Mouse (Mus musculus) kidney, embryonic 16.5 days (tissue): ENCODE data around the gene Rplp0. TPM values are rescaled to one million over a fixed set of nuclear protein-coding genes. Genes with fewer than 3 reads are reported as not detected.

Source experiments
- ATAC-seq: fragments of 200-750 bp; cut with Nextera tagmentation; 2 replicates; pipeline ENCODE4 v1.8.0; 2017; ENCODE audit warnings: moderate TSS enrichment; ENCODE audit not compliant: low FRiP score, low TSS enrichment
- H3K27ac ChIP-seq: fragments of 300-500 bp; sonication (generic); 2 replicates; pipeline ENCODE4 v1.5.1; 2014; ENCODE audit warnings: low read length
- H3K27me3 ChIP-seq: fragments of 300-500 bp; sonication (generic); 2 replicates; pipeline ENCODE4 v1.6.1; 2014; ENCODE audit warnings: low read length, control low read depth, mixed read lengths; ENCODE audit not compliant: insufficient read depth
- H3K36me3 ChIP-seq: fragments of 300-500 bp; sonication (generic); 2 replicates; pipeline ENCODE4 v1.6.1; 2014; ENCODE audit warnings: low read length, control low read depth, mixed read lengths; ENCODE audit not compliant: insufficient read depth
- H3K4me1 ChIP-seq: fragments of 300-500 bp; sonication (generic); 2 replicates; pipeline ENCODE4 v1.6.1; 2014; ENCODE audit warnings: low read length, control low read depth, mixed read lengths; ENCODE audit not compliant: insufficient read depth
- H3K4me2 ChIP-seq: fragments of 300-500 bp; sonication (generic); replicated peaks from 2 replicates; pipeline ENCODE4 v1.6.1; 2014; ENCODE audit warnings: low read depth, low read length
- H3K4me3 ChIP-seq: fragments of 300-500 bp; sonication (generic); 2 replicates; pipeline ENCODE4 v1.5.1; 2014; ENCODE audit warnings: mild to moderate bottlenecking, low read length
- H3K9ac ChIP-seq: fragments of 300-500 bp; sonication (generic); replicated peaks from 2 replicates; pipeline ENCODE4 v1.6.1; 2014; ENCODE audit warnings: low read length
- H3K9me3 ChIP-seq: fragments of 300-500 bp; sonication (generic); 2 replicates; pipeline ENCODE4 v1.6.1; 2016; ENCODE audit warnings: low read length, control low read depth
- WGBS: fragments of 180-500 bp; shearing (Covaris S2); extraction: QIAGEN DNeasy Blood & Tissue Kit; methylation state at CpG from one replicate; pipeline ENCODE4 v1.1.7; 2014; 5-methylcytosine and 5-hydroxymethylcytosine counted together
- polyA plus RNA-seq: library from polyadenylated mRNA; unstranded; fragments of >200 nt; fragmentation: Nextera tagmentation; extraction: Ambion mirVana; gene quantifications from 2 replicates; pipeline ENCODE4 v1.2.1, GENCODE M21; 2015

The Rplp0 gene
- 1,527 and 1,553 TPM in 2 replicates for polyA plus RNA-seq

DNA sequence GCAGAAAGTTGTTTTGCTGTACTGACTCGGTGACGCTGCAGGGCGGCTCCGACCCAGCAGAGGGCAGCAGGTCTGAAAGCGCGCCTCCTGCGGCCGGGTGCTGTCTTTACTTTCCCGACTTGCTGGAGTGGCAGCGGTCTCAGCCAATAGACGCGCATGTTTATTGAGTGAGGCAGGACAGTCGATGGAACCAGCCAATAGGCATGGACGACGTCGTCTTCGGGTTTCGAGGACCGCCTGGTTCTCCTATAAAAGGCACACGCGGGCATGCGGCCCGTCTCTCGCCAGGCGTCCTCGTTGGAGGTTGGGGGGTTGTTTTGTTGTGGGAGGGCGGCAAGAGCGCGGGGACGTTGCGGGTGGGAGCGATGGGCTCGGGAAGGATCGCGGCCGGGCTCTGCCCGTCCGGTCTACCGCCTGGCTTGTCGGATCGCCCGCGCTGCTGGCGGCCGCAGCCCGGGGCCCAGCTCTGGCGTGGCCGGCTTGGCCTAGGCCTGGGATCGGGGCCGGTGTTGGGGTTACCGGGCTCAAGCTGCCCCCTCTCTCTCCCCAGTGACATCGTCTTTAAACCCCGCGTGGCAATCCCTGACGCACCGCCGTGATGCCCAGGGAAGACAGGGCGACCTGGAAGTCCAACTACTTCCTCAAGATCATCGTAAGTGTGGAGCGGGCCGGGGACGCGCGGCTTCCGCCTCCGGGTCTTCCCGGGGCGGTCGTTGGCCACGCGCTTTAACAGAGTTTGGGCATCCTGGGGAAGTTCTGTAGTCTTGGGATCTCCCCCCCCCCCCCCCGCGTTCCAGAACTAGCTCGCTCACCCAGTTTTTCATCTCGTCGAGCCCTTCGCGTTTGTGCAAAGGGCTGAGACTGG lies at the start of gene Rplp0:
Rplp0 (plus strand) TSS at position 231 of the 865 bp plus-strand sequence.
- ATAC-seq = peak; percentile 99
- peaks cover 37% of the 10 kb centered on the region for H3K4me1 ChIP-seq
- no peaks in the 10 kb centered on the region for H3K9me3 ChIP-seq
- under 1% methylated on average over 75 of the region's 78 CpGs for WGBS
- H3K4me3 ChIP-seq = peak within 1 kb of the TSS; percentile 69
- H3K36me3 ChIP-seq = peaks cover 37% of the 10 kb centered on the region
- peak within 1 kb of the TSS; percentile 95 for H3K4me2 ChIP-seq
- H3K27me3 ChIP-seq = no peaks in the 10 kb centered on the region
- peak within 1 kb of the TSS; percentile 59 for H3K27ac ChIP-seq
- H3K9ac ChIP-seq = peak within 1 kb of the TSS; percentile 96

DNA sequence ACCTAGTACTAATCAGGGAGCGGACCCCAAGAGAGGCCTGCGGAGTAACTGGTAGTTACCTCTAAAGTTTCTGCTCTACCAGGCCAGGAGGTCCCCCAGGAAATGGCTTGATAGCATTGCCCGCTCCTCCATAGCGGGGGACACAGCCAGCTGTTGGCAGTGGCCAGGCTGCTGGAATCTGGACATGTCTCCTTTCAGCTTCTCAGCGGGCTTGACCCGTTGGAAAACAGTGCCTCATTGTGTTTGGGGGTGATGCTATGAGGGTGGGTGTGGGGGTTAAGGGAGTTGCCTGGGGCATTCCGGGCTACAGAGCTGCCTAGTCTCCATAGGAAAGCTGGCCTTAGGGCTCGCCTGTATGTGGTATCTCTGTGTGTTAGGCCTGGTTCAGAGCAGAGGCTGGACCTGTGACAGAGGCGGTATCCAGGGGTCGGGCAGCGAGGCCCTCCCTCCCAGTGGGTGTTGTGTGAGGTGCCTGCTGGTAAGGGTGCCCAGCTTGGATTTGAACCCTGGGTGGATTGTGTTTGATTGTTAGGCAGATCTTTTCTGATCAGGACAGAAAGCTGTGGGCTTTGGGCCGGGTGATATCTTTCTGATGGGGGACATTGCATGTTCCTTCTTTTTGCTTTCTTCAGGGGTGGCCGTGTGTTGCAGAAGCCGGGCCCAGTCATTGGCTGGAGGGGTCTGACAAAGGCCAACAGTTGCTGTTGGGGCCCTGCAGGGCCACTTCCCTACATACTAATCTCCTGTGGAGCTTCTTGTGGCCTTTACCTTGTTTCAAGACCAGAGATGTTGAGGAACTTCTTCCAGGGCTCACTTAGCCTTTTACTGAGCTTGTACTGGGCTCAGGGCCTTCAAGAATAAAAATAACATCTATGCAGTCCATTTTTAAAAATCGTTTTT lies 49.2 kb upstream of the Rplp0 start:
- no peak for ATAC-seq
- H3K4me2 ChIP-seq = peak overlapping the region; percentile 92
- no peaks in the 10 kb centered on the region for H3K27me3 ChIP-seq
- peak overlapping the region; percentile 23 for H3K9ac ChIP-seq
- H3K4me1 ChIP-seq = peaks cover 47% of the 10 kb centered on the region
- H3K4me3 ChIP-seq = peak overlapping the region; percentile 90
- no peaks in the 10 kb centered on the region for H3K9me3 ChIP-seq
- peak overlapping the region; percentile 89 for H3K27ac ChIP-seq
- 69% methylated on average over 15 of the region's 15 CpGs for WGBS
- H3K36me3 ChIP-seq = no peaks in the 10 kb centered on the region

DNA sequence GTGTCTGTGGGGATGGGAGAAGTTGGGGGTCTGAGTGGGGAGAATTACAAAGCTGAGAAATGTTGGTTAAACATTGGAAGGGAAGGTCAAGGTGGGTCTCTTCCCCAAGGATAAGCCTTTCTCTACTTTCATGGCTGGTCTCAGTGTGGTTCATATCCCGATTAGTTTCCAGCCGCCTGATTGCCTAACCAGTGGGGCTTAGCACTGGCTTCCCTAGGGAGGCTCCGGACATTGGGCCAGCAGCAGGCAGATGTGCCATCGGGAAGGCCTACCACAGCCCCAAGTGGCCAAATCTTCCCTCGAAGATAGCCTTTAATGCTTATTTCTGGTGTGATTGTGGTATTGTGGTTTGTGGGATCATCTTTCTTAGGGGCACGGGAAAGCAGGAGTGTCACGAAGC lies 46.9 kb upstream of the Rplp0 start:
- no peak for ATAC-seq
- no peak overlapping the region for H3K4me2 ChIP-seq
- peaks cover 57% of the 10 kb centered on the region for H3K4me1 ChIP-seq
- no peak overlapping the region for H3K27ac ChIP-seq
- H3K9me3 ChIP-seq = no peaks in the 10 kb centered on the region
- no peaks in the 10 kb centered on the region; the same call in 1 of the 2 replicates for H3K36me3 ChIP-seq
- H3K4me3 ChIP-seq = no peak overlapping the region
- 95% methylated on average over 7 of the region's 7 CpGs for WGBS
- H3K27me3 ChIP-seq = no peaks in the 10 kb centered on the region
- H3K9ac ChIP-seq = no peak overlapping the region

DNA sequence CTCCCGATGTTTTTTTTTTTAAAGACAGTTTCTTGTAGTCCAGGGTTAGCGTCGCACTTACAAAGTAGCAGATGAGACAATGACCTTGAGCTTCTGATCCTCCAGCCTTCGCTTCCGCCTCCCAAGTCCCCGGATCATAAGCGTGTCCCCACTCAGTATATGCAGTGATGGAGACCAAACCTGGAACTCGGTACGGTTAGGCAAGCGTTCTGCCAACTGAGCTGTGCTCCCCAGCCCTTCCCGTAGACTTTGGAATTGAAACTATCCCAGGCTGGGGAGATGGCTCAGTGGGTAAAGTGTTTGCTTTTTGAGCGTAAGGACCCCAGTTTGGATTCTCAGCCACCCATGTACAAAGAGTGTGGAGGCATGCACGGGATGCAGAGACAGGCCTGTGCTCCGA lies 46.0 kb upstream of the Rplp0 start:
- no peaks in the 10 kb centered on the region; the same call in 1 of the 2 replicates for H3K36me3 ChIP-seq
- no peaks in the 10 kb centered on the region for H3K27me3 ChIP-seq
- peaks cover 52% of the 10 kb centered on the region for H3K4me1 ChIP-seq
- H3K4me3 ChIP-seq = no peak overlapping the region
- no peak overlapping the region for H3K9ac ChIP-seq
- no peak overlapping the region for H3K27ac ChIP-seq
- no peak overlapping the region for H3K4me2 ChIP-seq
- 94% methylated on average over 14 of the region's 14 CpGs for WGBS
- no peak for ATAC-seq
- H3K9me3 ChIP-seq = no peaks in the 10 kb centered on the region

DNA sequence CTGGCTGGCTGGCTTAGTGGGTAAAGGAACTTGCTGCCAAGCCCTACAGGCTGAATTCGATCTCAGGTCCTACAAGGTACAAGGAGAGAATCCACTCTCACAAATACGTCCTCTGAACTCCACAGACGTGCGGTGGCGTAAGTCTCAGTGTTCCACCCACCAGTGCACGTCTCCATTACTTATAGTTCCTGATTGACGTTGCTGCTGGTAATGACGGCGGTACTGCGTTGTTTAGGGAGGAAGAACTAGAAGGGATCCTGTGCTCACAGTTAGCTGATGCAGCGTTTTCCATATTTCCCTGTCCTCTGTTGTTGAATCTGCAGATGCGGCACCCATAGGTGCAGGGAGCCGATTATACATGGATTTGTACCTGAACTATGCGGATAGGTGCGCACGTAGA lies 45.5 kb upstream of the Rplp0 start:
- Histone ChIP-seq H3K27me3 (no peaks in the 10 kb centered on the region), H3K9me3 (no peaks in the 10 kb centered on the region), H3K9ac (no peak overlapping the region), H3K4me3 (no peak overlapping the region), H3K36me3 (no peaks in the 10 kb centered on the region; the same call in 1 of the 2 replicates), H3K4me2 (no peak overlapping the region), H3K4me1 (peaks cover 47% of the 10 kb centered on the region), H3K27ac (no peak overlapping the region)
- WGBS = 91% methylated on average over 16 of the region's 16 CpGs
- ATAC-seq = no peak

DNA sequence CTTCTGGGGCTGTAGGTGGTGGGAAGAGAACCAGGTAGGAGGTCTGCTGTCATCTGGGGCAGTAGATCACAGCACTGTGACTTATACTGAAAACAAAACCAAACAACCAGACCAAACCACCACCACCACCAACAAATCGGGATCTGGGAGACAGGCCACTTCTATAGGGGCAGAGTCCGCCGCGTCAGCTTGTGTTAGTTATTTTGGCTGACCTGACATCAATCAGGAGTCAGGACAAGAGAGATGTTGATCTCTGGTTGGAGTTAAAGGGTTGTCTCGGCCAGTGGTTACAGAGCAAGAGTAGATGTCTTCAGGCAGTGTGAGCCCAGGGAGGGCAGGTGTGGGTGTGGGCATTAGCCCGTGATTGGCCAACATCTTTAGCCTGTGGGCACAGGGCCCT lies 44.9 kb upstream of the Rplp0 start:
- Histone ChIP-seq H3K4me3 (no peak overlapping the region), H3K9ac (peak overlapping the region; percentile 43), H3K27ac (peak overlapping the region; percentile 86), H3K9me3 (no peaks in the 10 kb centered on the region), H3K27me3 (no peaks in the 10 kb centered on the region), H3K36me3 (no peaks in the 10 kb centered on the region; the same call in 1 of the 2 replicates), H3K4me1 (peaks cover 46% of the 10 kb centered on the region), H3K4me2 (peak overlapping the region; percentile 40)
- ATAC-seq = no peak
- WGBS = 57% methylated on average over 6 of the region's 6 CpGs

DNA sequence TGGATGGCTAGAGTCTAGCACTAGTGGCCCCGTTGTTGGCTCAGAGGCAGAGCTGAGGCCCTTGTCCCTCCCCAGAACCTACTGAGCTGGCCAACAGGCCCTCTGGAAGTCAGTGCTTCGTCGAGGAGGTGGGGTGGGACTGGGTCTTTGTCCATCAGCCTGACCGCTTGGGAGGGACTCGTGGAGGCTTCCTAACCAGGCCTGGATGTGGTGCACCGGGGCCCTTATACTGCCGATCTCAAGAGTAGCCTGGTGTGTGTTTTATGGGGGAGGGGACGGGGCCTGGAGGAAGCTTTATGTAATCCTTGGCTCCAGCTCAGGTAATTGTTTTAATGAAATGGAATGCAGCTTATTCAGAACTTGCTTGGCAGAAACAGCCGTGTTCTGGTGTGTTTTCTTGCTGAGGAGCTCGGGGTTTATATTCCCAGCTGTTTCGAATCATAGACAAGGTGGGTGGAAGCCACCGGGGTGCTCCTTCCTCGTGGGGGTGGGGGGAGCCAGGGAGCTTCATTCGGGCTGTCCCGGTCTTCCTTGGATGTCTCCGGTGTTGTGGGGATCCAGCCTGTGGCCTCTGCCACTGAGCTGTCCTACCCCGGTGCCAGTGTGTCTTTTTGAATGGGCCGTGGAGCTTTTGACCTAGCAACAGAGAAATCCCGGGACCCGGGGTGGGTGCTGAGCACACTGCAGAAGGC lies 44.2 kb upstream of the Rplp0 start:
- H3K27me3 ChIP-seq = no peaks in the 10 kb centered on the region
- H3K4me2 ChIP-seq = peak overlapping the region; percentile 40
- H3K27ac ChIP-seq = peak overlapping the region; percentile 86
- no peaks in the 10 kb centered on the region; the same call in 1 of the 2 replicates for H3K36me3 ChIP-seq
- H3K4me3 ChIP-seq = no peak overlapping the region
- peak; percentile 40 for ATAC-seq
- peak overlapping the region; percentile 43 for H3K9ac ChIP-seq
- no peaks in the 10 kb centered on the region for H3K9me3 ChIP-seq
- H3K4me1 ChIP-seq = peaks cover 41% of the 10 kb centered on the region
- WGBS = 41% methylated on average over 20 of the region's 20 CpGs

DNA sequence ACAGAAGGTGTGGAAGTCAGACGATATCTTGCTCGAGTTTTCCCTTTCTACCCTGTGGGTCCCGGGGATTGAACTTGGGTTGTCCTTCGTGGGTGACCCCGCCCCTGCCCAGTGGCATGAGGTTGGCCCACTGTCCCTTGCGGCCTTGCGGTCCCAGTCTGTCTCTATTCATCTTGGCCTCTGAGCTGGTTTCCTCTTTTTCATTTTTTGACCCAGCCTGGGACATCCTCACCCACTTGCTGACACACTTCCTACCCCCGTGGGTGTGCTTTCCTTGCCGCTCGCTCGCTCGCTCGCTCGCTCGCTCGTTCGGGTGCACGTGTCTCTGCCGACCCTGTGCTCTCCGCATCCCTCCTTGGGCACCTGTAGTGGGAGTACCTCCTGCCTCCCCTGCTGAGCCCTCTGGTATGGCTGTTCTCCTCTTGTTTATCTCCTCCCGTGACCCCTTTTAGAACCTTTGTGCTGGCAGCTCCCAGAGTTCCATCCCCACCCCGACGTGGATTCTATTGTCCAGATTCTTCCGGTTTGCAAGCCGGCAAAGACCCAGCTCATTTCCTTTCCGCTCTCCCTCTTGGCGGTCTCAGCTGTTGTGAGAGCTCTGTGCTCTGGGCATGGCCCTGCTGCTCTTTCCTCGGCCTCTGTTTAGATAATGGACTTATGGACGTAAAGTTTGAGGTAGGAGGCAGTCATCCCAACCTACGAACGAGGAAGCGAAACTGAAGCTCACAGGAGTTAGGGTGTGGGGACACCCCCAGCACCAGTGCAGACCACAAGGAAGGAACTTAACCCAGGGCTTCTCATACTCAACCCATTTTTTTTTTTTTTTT lies 43.0 kb upstream of the Rplp0 start:
- no peak; the same call in 1 of the 2 replicates for ATAC-seq
- Histone ChIP-seq H3K27ac (peak overlapping the region; percentile 86), H3K4me2 (peak overlapping the region; percentile 40), H3K9ac (no peak overlapping the region), H3K27me3 (no peaks in the 10 kb centered on the region), H3K9me3 (no peaks in the 10 kb centered on the region), H3K4me3 (no peak overlapping the region), H3K36me3 (no peaks in the 10 kb centered on the region; the same call in 1 of the 2 replicates), H3K4me1 (peaks cover 50% of the 10 kb centered on the region)
- WGBS = 70% methylated on average over 32 of the region's 32 CpGs
